Mouse (Mus musculus): ENCODE measurements around the gene Trim44.

Gene Trim44

DNA sequence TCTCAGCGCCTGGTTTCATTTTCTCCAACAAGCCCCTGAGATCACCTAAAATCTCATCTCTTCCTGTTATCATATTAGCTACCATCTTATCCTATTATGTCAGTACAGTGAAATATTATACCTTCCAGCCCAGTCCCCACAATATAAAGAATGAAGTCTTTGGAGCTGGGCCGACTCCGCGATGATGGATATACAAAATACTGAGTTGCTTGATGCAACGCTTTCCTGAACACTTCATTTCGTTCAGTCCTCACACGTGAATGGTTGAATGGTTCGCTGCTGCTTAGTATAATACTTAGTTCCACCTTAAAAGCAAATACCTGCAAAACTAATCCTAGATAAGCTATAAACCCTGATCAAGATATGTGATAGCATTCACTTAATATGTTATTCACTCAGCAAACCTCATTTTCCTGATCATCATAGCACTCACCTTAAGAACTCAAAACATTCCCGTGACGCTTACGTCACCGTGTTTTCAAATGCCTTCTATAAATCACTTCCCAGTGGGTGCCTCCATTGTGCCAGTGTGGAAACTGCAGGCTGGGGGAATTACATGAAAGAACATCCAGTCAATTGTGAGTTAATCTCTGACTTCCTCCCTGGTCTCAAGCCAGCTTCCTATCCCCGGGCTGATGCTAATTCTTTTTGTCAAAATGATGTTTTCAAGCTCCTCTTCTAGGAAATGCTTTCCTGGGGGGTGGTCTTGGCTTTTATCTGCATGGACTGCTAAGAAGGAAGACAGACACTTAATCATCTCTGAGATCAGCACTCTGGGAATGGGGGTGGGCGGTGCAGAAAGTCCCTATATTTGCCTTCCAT lies at the start of gene Trim44:
TSS of gene Trim44 (minus strand) at position 466 of the 822 bp plus-strand sequence.
- DNase-seq = no peak

DNA sequence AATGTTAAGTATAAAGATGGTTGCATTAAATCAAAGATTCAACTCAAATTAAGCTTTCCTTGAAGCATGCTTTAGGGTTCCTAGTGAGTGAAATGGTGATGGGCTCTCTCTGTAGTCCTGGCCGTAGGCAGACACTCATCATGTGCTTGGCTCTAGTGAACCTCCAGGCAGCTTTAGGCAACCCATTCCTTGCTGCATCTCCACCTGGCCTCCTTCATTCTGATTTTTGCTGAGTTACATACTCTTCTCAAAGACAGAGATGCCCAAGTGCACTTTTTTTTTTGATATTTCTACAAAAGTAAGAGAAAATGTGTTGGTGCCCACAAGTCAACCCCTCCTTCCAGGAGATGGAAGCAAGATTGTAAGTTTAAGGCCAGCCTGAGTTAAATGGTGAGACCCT lies 47.5 kb upstream of the Trim44 start:
- no peak for DNase-seq

DNA sequence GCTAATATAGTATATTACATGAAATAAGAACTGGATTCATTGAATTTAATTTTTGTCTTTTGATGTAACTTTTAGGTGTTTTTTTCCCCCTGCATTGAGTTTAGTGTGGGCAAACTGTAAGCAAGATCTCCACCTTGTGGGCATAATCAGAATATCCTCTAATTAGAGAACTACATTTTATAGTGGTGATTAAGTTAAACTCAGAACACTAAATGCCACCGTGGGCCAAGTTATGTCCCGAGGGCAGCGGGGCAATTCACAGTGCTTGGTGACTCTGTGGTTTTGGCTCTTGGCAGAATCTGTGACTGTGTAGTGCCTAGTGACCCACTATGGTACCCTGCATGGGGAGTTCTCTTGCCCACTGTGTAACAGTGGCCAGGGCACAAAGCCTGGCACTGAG lies 45.8 kb upstream of the Trim44 start:
- DNase-seq = peak; percentile 14

GRCm38 (mm10) chr2:102451671-102452549 lies 44.3 kb upstream of the Trim44 start, which contains the start of gene Fjx1:
TSS of gene Fjx1 (minus strand) at chr2:102452499.
- DNase-seq = peak; percentile 51

DNA sequence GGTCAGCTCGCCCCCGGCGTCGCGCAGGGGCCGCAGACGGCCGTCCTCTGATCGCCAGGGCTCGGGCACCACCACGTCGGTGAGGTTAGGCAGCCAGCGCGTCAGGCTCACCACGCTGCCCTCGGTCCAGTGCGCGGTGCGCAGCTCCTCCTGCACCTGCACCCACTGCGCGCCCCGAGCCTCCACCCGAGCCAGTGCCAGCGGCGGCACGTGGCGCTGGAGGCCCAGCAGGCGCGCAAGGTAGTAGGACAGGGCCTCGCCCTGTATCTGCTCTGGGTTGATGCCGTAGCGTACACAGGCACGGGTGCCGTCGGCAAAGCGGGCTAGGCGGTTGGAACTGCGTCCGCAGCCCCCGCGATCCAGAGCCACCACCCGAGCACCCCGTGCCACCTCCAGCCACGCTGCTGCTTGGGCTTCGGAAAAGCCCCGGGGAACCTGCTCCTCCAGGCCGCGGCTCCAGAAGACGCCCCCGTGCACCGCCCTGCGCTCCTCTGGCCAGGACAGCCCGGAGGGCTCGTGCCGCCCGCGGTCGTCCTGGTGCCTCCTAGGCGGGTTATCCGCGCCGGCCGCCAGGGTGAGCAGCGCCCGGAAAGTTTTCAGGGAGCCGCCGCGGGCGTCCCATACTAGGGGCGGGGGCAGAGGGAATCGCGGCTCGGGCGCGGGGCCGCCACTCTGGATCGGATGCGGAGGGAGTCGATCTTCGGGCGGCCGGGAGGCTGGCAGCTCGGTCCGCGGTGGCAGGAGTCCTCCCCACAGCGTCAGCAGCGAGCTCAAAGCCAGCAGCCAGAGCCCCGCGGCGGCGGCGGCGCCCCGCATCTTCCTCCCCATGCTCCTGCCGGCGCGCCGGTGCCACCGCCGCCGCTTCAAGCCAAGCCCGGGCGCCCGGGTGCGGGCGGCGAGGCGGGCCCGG lies 43.4 kb upstream of the Trim44 start:
- DNase-seq = peak; percentile 47

- peak; percentile 69 for DNase-seq
Measured at GRCm38 (mm10) chr2:102450248-102450760, 42.7 kb upstream of the Trim44 start.

DNA sequence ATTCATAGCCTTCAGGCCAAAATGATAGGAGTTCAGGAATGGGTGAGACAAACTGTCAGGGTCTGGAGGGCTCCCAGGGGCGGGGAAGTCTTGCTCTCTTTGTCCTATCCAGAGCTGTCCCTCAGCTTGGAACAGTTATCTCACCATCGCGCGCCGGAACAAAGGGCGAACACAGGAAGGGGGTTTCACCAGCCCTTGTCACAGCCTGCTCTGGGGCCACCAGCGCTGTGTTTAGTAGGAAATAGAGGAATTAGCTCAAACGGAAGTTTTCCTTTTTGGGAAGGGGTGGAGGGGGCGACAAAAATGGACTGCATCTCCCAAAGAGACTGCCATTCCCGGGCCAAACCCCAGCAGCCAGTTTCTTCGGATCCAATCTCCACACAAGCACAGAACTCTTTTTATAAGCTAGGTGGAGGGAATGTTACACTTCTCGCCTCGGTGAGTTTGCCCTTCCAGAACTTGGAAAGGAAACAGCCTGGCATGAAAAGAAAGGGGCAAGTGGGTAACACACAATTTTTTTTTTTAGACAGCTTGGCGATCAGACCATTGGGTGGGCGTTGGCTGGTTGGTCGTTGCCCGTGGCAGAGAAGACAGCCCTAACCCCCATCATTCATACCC lies 42.1 kb upstream of the Trim44 start:
- DNase-seq = peak; percentile 23

DNA sequence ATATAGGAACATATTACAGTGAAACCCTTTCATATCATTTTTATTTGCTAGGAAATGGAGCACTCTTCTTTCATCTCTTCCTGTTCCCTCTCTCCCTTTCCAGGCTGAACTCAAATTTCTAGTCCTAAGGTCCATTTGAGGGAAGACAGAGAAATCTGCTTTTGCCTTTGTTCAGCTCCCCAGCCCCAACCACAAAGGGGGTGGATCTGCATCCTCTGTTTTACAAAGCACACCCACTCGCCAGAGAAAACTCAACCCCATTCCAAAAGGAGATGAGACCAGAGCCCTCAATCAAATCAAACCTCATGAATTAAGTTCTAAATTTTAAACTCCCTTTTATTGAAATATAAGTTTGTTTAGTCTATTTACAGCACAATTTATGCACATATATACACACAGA lies 41.4 kb upstream of the Trim44 start:
- no peak for DNase-seq

- no peak for DNase-seq
Measured at GRCm38 (mm10) chr2:102447831-102448230, 40.2 kb upstream of the Trim44 start.

DNA sequence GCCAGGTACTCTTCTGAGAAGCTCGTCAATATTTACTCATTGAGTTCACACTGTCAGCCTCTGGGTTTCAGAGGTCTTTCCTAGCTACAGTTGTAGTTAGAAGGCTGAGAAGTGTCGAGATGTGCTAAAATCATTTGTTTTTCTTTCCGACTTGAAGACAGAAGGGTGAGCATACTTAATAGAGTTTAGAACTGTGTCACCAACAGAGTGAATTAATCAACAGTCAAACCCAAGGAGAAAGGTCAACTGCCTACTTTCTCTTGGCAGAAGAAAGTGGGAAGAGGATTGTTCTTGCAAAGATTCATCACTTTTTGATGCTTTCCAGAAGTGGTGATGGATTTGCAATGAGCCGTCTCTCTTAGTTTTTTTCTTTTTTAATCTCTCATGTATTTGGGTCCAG lies 39.2 kb upstream of the Trim44 start:
- no peak for DNase-seq

DNA sequence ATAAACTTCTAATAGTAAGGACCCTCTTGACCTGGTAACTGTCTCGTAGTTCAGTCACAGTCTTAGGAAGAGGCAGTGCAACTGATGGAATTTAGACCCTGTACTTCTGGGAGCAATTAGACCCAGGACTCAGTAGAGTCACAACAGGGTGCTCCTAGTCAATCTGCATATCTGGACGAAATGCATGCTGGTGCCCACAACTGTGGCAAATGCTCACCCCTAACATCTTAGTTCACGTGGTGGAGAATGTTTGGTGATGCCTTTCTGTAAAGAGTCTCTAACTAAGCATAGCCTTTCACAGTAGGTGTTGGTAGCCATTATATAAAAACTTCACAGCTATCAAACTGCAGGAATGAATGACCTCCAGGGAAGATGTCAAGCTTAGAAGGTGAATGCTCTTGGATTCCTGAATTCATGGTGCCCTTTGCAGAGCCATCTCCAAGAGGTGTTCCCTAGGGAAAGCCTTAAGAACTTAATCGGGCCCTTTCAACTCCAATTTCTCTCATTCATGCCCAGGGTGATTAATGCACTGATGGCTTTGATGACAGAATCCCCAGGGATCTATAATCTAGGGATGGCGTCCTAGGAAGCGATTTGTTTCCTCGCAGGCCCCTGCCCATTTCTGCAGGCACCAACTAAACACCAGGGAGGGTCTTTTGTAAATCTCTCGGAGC lies 29.9 kb upstream of the Trim44 start:
- DNase-seq = no peak

- no peak for DNase-seq
Measured at GRCm38 (mm10) chr2:102433879-102434278, 26.3 kb upstream of the Trim44 start.

DNA sequence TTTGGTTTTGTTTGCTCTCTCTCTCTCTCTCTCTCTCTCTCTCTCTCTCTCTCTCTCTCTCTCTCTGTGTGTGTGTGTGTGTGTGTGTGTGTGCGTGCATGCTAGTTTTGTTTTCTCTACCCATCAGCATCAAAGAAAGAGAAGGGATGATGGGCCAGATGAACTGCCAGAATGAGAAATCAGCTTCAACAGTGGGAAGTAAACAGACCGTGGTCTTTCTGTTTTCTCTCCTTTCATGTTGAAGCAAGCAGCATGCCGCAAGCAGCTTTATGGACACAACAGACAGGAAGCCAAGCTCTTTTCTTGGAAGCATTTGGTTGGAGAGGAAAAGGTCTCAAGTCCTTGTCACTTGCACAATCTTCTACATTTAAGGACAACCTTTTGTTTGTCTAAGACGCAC lies 23.5 kb upstream of the Trim44 start:
- DNase-seq = no peak

DNA sequence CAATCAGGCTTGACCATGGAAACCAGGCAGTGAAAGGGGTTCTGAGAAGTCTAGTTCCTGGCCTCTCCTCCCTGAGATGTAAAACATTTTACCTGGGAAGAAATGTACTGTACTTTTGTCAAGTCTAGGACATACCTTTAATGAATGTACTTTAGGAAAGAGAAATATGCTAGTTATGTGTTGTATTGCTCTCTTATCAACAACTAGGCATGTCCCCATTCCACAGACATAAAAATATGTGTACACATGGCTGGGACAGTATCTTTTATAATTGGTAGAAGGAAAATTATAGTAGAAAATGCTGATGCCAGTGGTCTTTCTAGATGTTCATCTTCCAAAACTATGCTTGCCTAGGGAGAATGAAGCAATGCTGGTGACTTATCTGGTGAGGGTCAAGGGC lies 20.3 kb upstream of the Trim44 start:
- DNase-seq = no peak

DNA sequence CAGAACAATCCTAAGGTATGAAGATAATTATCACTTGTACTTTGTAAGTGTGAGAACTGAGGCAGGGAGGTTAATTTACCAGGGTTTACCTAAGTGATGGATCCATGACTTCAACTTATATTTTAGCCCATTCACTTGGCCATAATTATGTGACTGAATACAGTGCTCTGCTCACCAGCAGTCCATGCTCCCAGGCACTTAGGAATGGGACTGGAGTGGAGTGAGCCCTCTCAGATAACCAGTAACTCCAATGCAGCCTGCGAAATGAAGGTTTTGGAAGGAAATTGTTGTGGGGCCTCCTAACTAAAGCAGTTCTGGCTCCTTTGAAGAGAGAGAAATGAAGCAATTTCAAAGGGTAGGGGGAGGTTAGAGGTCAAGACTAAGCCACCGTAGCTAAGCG lies 18.8 kb upstream of the Trim44 start:
- no peak for DNase-seq

DNA sequence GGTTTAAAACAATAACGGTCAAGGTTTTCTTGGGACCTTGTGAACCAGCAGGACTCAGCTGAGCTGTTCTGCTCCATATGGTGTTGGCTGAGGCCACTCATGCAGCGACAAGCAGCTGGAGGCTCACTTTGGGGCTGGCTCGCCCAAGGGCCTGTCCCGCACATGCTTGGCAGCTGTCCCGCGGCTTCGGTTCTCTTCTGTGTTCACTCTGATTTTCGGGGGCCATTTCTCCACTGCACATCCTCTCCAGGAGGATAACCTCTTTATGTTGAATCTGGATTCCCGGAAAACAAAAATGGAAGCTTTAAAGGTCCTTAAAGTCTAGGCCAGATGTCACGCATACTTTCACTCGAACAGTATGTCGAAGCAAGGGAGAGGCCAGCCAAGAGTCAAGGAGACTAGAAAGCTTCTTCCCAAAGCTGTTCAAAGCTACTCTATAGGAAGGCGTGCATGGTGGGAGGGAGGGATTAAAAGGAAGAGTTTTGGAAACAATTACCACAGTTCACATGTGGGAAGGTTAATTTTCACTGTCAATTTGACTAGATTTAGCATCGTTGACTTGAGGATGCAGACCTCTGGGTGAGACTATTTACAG lies 8.6 kb upstream of the Trim44 start:
- DNase-seq = no peak

GRCm38 (mm10) chr2:102412738-102413137 lies 5.1 kb upstream of the Trim44 start:
- no peak for DNase-seq

GRCm38 (mm10) chr2:102410615-102411014 lies 3.0 kb upstream of the Trim44 start:
- no peak for DNase-seq

DNA sequence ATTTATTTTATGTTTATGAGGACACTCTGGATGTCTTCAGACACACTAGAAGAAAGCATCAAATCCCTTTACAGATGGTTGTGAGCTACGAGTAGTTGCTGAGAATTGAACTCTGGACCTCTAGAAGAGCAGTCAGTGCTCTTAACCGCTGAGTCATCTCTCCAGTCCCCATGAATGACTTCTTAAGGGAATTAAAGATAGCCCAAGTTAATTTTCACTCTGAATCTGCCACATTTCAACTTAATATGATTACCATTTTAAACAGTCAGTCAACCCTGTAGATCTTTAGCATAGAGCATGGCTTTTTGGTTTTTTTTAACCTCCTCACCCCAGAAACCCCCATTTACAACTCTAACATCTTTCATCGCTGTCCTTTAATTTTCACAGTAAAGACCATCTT lies 2.1 kb upstream of the Trim44 start:
- DNase-seq = no peak

DNA sequence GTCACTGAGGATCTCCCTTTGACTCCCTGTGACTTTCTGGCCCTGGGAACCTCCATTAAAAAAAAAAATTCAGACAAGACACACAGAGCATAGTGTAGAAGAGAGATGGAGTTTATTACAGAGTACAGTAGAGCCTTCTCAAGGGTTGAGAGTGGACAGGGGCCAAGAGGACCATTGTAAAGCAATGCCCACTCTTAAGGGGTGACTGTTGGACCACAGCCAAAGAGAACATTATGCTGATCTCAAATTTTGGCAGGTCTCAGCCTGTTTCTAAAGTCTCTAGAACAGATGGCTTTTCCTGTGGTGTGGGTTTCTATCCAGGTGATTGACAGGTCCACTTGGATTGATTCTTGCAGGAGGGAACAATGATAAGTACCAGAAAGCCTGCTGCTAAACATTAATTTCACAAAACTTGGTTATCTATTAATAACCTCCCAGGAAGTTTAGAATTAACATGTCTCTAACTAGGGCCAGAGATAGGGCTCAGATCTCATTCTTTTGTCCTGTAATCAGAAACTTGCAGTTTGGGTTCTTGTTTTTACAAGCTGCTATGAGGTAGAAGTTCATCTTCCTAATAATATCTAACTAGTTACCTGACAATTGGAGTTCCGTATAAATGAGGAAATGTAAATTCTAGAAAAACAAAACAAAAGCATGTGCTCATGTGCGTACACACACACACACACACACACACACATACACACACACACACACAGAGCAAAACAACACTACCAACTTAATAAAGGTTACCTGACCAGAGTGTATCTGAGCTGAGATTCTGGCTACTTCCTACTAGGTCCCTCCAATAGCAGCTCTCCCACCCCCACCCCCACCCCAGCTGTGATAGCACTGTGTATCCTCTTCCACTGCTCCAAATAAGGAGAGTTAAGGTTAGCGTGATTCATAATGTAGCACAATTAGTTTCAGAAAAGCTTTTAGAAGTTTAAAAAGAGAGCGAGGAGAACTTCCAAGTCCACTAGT lies 1.0 kb downstream of the Trim44 start:
- DNase-seq = no peak
